Mouse (Mus musculus): ENCODE results near the gene Dpm3. TPM values are rescaled to one million over a fixed set of nuclear protein-coding genes. Genes with fewer than 3 reads are reported as not detected.

Dpm3 gene
- polyA plus RNA-seq, 1 experiment from 2014 or later: 94.1 TPM

GRCm38 (mm10) chr3:89227307-89228179, 31.6 kb upstream of the Dpm3 start:
- Histone ChIP-seq H3K36me3 (ENCODE audit: control insufficient read depth, insufficient read depth, low read length) (no peaks in the 10 kb centered on the region), H3K4me2 (peak overlapping the region; percentile 73), H3K4me1 (ENCODE audit: control insufficient read depth, insufficient read depth, low read length) (peaks cover 9% of the 10 kb centered on the region; the same call in 1 of the 2 replicates), H3K9me3 (replicated peaks; ENCODE audit: control insufficient read depth, low read length) (no peaks in the 10 kb centered on the region), H3K9ac (ENCODE audit: low read depth, low read length) (peak overlapping the region; percentile 58; the same call in 1 of the 2 replicates), H3K4me3 (ENCODE audit: low read depth, low read length) (peak overlapping the region; percentile 49), H3K27me3 (ENCODE audit: control insufficient read depth, insufficient read depth, low read length) (peaks cover 37% of the 10 kb centered on the region), H3K27ac (ENCODE audit: low read depth, low read length) (0 out of 2 replicates have a peak overlapping the region, but pooled peaks have one; percentile 22)
- 4% methylated on average over 40 of the region's 41 CpGs for WGBS (ENCODE audit: insufficient replicate concordance)
- peak; percentile 65 for ATAC-seq (replicated peaks; ENCODE audit: insufficient number of reproducible peaks, low FRiP score, low TSS enrichment)

DNA sequence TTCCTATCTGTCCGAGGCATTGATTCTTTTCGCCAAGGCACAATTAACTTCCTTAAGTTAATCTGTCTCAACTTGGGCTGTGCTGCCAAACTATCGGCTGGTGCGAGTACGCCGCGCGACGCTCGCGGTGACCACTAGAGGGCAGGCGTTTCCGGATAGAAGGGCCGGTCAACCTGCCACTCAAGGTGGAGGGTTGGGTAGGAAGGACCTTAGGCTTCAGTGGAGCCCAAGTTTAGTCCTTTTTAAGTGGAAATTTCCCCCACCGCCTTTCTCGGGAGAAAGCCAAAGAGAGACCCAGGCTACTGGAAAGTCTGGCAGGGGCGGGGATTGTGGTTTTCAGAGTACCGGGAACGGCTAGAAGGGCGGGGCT, 31.0 kb upstream of the Dpm3 start:
- no peak; the same call in 1 of the 2 replicates for ATAC-seq (replicated peaks; ENCODE audit: insufficient number of reproducible peaks, low FRiP score, low TSS enrichment)
- no peaks in the 10 kb centered on the region for H3K36me3 ChIP-seq (ENCODE audit: control insufficient read depth, insufficient read depth, low read length)
- H3K9ac ChIP-seq (ENCODE audit: low read depth, low read length): peak overlapping the region; percentile 58; the same call in 1 of the 2 replicates
- 0 out of 2 replicates have a peak overlapping the region, but pooled peaks have one; percentile 6 for H3K27ac ChIP-seq (ENCODE audit: low read depth, low read length)
- H3K27me3 ChIP-seq (ENCODE audit: control insufficient read depth, insufficient read depth, low read length): peaks cover 37% of the 10 kb centered on the region
- H3K4me1 ChIP-seq (ENCODE audit: control insufficient read depth, insufficient read depth, low read length): peaks cover 9% of the 10 kb centered on the region; the same call in 1 of the 2 replicates
- no peaks in the 10 kb centered on the region for H3K9me3 ChIP-seq (replicated peaks; ENCODE audit: control insufficient read depth, low read length)
- H3K4me2 ChIP-seq: peak overlapping the region; percentile 73
- H3K4me3 ChIP-seq (ENCODE audit: low read depth, low read length): peak overlapping the region; percentile 49
- under 1% methylated on average over 20 of the region's 20 CpGs for WGBS (ENCODE audit: insufficient replicate concordance)

GRCm38 (mm10) chr3:89228836-89229235, 30.3 kb upstream of the Dpm3 start, which contains the start of gene Muc1:
Muc1 (plus strand) TSS chr3:89229057.
- Histone ChIP-seq H3K4me2 (peak within 1 kb of the TSS; percentile 73), H3K9ac (ENCODE audit: low read depth, low read length) (peak within 1 kb of the TSS; percentile 58; the same call in 1 of the 2 replicates), H3K4me3 (ENCODE audit: low read depth, low read length) (peak within 1 kb of the TSS; percentile 49), H3K4me1 (ENCODE audit: control insufficient read depth, insufficient read depth, low read length) (peaks cover 9% of the 10 kb centered on the region; the same call in 1 of the 2 replicates), H3K27me3 (ENCODE audit: control insufficient read depth, insufficient read depth, low read length) (peaks cover 37% of the 10 kb centered on the region), H3K36me3 (ENCODE audit: control insufficient read depth, insufficient read depth, low read length) (no peaks in the 10 kb centered on the region), H3K9me3 (replicated peaks; ENCODE audit: control insufficient read depth, low read length) (no peaks in the 10 kb centered on the region), H3K27ac (ENCODE audit: low read depth, low read length) (0 out of 2 replicates have a peak within 1 kb of the TSS, but pooled peaks have one; percentile 6)
- 22% methylated on average over 10 of the region's 10 CpGs for WGBS (ENCODE audit: insufficient replicate concordance)
- ATAC-seq (replicated peaks; ENCODE audit: insufficient number of reproducible peaks, low FRiP score, low TSS enrichment): no peak

DNA sequence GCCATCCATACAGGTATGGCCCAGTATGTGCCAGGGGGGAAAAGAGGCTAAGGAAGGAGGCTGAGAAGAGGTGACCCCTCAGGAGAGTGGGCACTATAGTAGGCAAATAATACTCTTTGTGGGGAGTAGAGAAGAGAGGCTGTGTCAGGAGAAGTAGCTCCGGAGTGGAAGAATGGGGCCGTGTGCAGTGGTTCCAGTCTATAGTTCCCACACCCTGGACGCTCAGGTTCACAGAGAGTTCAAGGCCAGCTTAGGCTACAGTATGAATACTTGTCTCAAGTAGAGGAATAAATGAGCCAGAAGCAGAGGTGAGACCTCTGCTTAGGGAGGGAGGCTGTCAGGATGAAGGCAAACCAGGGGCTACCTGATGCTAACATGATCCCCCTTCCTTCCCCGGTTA, 29.9 kb upstream of the Dpm3 start:
- Histone ChIP-seq H3K27ac (ENCODE audit: low read depth, low read length) (no peak overlapping the region), H3K9me3 (replicated peaks; ENCODE audit: control insufficient read depth, low read length) (no peaks in the 10 kb centered on the region), H3K4me3 (ENCODE audit: low read depth, low read length) (no peak overlapping the region), H3K36me3 (ENCODE audit: control insufficient read depth, insufficient read depth, low read length) (no peaks in the 10 kb centered on the region), H3K4me2 (0 out of 2 replicates have a peak overlapping the region, but pooled peaks have one; percentile 4), H3K4me1 (ENCODE audit: control insufficient read depth, insufficient read depth, low read length) (peaks cover 9% of the 10 kb centered on the region; the same call in 1 of the 2 replicates), H3K27me3 (ENCODE audit: control insufficient read depth, insufficient read depth, low read length) (peaks cover 37% of the 10 kb centered on the region), H3K9ac (ENCODE audit: low read depth, low read length) (no peak overlapping the region)
- ATAC-seq (replicated peaks; ENCODE audit: insufficient number of reproducible peaks, low FRiP score, low TSS enrichment): no peak
- 70% methylated on average over 4 of the region's 4 CpGs for whole genome bisulfite sequencing (ENCODE audit: insufficient replicate concordance)

DNA sequence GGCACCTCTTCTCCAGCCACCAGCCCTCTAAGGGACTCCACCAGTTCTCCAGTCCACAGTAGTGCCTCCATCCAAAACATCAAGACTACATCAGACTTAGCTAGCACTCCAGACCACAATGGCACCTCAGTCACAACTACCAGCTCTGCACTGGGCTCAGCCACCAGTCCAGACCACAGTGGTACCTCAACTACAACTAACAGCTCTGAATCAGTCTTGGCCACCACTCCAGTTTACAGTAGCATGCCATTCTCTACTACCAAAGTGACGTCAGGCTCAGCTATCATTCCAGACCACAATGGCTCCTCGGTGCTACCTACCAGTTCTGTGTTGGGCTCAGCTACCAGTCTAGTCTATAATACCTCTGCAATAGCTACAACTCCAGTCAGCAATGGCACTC, 28.6 kb upstream of the Dpm3 start:
- Histone ChIP-seq H3K27ac (ENCODE audit: low read depth, low read length) (no peak overlapping the region), H3K9ac (ENCODE audit: low read depth, low read length) (no peak overlapping the region), H3K9me3 (replicated peaks; ENCODE audit: control insufficient read depth, low read length) (no peaks in the 10 kb centered on the region), H3K27me3 (ENCODE audit: control insufficient read depth, insufficient read depth, low read length) (peaks cover 36% of the 10 kb centered on the region), H3K4me2 (no peak overlapping the region), H3K4me1 (ENCODE audit: control insufficient read depth, insufficient read depth, low read length) (peaks cover 9% of the 10 kb centered on the region; the same call in 1 of the 2 replicates), H3K4me3 (ENCODE audit: low read depth, low read length) (no peak overlapping the region), H3K36me3 (ENCODE audit: control insufficient read depth, insufficient read depth, low read length) (no peaks in the 10 kb centered on the region)
- 73% methylated on average over 2 of the region's 2 CpGs for WGBS (ENCODE audit: insufficient replicate concordance)
- no peak for ATAC-seq (replicated peaks; ENCODE audit: insufficient number of reproducible peaks, low FRiP score, low TSS enrichment)

- peaks cover 29% of the 10 kb centered on the region for H3K27me3 ChIP-seq (ENCODE audit: control insufficient read depth, insufficient read depth, low read length)
- no peak for ATAC-seq (replicated peaks; ENCODE audit: insufficient number of reproducible peaks, low FRiP score, low TSS enrichment)
- no peak overlapping the region for H3K9ac ChIP-seq (ENCODE audit: low read depth, low read length)
- H3K36me3 ChIP-seq (ENCODE audit: control insufficient read depth, insufficient read depth, low read length): no peaks in the 10 kb centered on the region
- H3K27ac ChIP-seq (ENCODE audit: low read depth, low read length): no peak overlapping the region
- no peaks in the 10 kb centered on the region for H3K9me3 ChIP-seq (replicated peaks; ENCODE audit: control insufficient read depth, low read length)
- no peak overlapping the region for H3K4me2 ChIP-seq
- 43% methylated on average over 7 of the region's 7 CpGs for WGBS (ENCODE audit: insufficient replicate concordance)
- no peak overlapping the region for H3K4me3 ChIP-seq (ENCODE audit: low read depth, low read length)
- H3K4me1 ChIP-seq (ENCODE audit: control insufficient read depth, insufficient read depth, low read length): peaks cover 9% of the 10 kb centered on the region; the same call in 1 of the 2 replicates
Observed at GRCm38 (mm10) chr3:89231345-89231744, 27.8 kb upstream of the Dpm3 start.

- no peak for ATAC-seq (replicated peaks; ENCODE audit: insufficient number of reproducible peaks, low FRiP score, low TSS enrichment)
- Histone ChIP-seq H3K4me3 (ENCODE audit: low read depth, low read length) (no peak overlapping the region), H3K4me2 (no peak overlapping the region), H3K27me3 (ENCODE audit: control insufficient read depth, insufficient read depth, low read length) (peaks cover 24% of the 10 kb centered on the region), H3K27ac (ENCODE audit: low read depth, low read length) (no peak overlapping the region), H3K36me3 (ENCODE audit: control insufficient read depth, insufficient read depth, low read length) (no peaks in the 10 kb centered on the region), H3K9ac (ENCODE audit: low read depth, low read length) (no peak overlapping the region), H3K9me3 (replicated peaks; ENCODE audit: control insufficient read depth, low read length) (no peaks in the 10 kb centered on the region), H3K4me1 (ENCODE audit: control insufficient read depth, insufficient read depth, low read length) (peaks cover 9% of the 10 kb centered on the region; the same call in 1 of the 2 replicates)
- WGBS (ENCODE audit: insufficient replicate concordance): 70% methylated on average over 16 of the region's 16 CpGs
Observed at GRCm38 (mm10) chr3:89231772-89232275, 27.3 kb upstream of the Dpm3 start.

GRCm38 (mm10) chr3:89232614-89233013, 26.5 kb upstream of the Dpm3 start:
- Histone ChIP-seq H3K9me3 (replicated peaks; ENCODE audit: control insufficient read depth, low read length) (no peaks in the 10 kb centered on the region), H3K4me2 (no peak overlapping the region), H3K27ac (ENCODE audit: low read depth, low read length) (no peak overlapping the region), H3K4me1 (ENCODE audit: control insufficient read depth, insufficient read depth, low read length) (peaks cover 7% of the 10 kb centered on the region; the same call in 1 of the 2 replicates), H3K4me3 (ENCODE audit: low read depth, low read length) (no peak overlapping the region), H3K9ac (ENCODE audit: low read depth, low read length) (no peak overlapping the region), H3K36me3 (ENCODE audit: control insufficient read depth, insufficient read depth, low read length) (no peaks in the 10 kb centered on the region), H3K27me3 (ENCODE audit: control insufficient read depth, insufficient read depth, low read length) (peaks cover 24% of the 10 kb centered on the region)
- no peak for ATAC-seq (replicated peaks; ENCODE audit: insufficient number of reproducible peaks, low FRiP score, low TSS enrichment)
- WGBS (ENCODE audit: insufficient replicate concordance): 62% methylated on average over 6 of the region's 6 CpGs

Measured in heart, embryonic 11.5 days (tissue).